Mouse (Mus musculus) heart, adult 9 months (tissue): ENCODE data around the gene Nphp1.
A peak's percentile ranks its signal among the peaks of the same experiment; 100 is the strongest.

Experiments
- DNase-seq, 2 experiments: peaks; one replicate each; pipeline ENCODE4 v3.0.0; 2022; ENCODE audit warnings: low spot score in 2 of 2

Gene Nphp1

GRCm38 (mm10) chr2:127788440-127789116 lies at the start of gene Nphp1:
TSS of gene Nphp1 (minus strand) at chr2:127788897.
- peak; percentile 79 to 80 for DNase-seq

- DNase-seq: no peak
These were observed 44.1 kb upstream of the Nphp1 start for GRCm38 (mm10) chr2:127832833-127833190.

- DNase-seq: no peak
These were observed 43.6 kb upstream of the Nphp1 start for GRCm38 (mm10) chr2:127832103-127832832.

- DNase-seq: peak; percentile 87 to 89
These were observed 42.9 kb upstream of the Nphp1 start, which contains the start of gene Bub1 for GRCm38 (mm10) chr2:127831401-127832102. TSS of gene Bub1 (minus strand) at chr2:127831865.

GRCm38 (mm10) chr2:127791919-127792603 lies 3.4 kb upstream of the Nphp1 start, which contains the start of gene Mtln:
TSS of gene Mtln (minus strand) at chr2:127792488.
- peak; percentile 84 to 90 for DNase-seq

- DNase-seq: no peak
These were observed 1.1 kb upstream of the Nphp1 start for GRCm38 (mm10) chr2:127789651-127790270.

GRCm38 (mm10) chr2:127789138-127789537 lies 441 bp upstream of the Nphp1 start:
- DNase-seq: no peak

GRCm38 (mm10) chr2:127787226-127787625 lies 1.5 kb downstream of the Nphp1 start:
- DNase-seq: no peak

GRCm38 (mm10) chr2:127778451-127778850 lies 10.2 kb downstream of the Nphp1 start:
- DNase-seq: no peak

- no peak for DNase-seq
These were observed 13.7 kb downstream of the Nphp1 start for GRCm38 (mm10) chr2:127775013-127775412.

GRCm38 (mm10) chr2:127774578-127774941 lies 14.1 kb downstream of the Nphp1 start:
- DNase-seq: no peak

- DNase-seq: no peak
These were observed 14.6 kb downstream of the Nphp1 start for GRCm38 (mm10) chr2:127773938-127774577.

GRCm38 (mm10) chr2:127761587-127761986 lies 27.1 kb downstream of the Nphp1 start:
- DNase-seq: no peak

GRCm38 (mm10) chr2:127760429-127761000 lies 28.2 kb downstream of the Nphp1 start:
- no peak for DNase-seq

GRCm38 (mm10) chr2:127760014-127760413 lies 28.7 kb downstream of the Nphp1 start:
- DNase-seq: no peak

- no peak for DNase-seq
These were observed 29.4 kb downstream of the Nphp1 start for GRCm38 (mm10) chr2:127759157-127759880.

- peak in 1 of 2 experiments; percentile 12 for DNase-seq
These were observed 31.5 kb downstream of the Nphp1 start for GRCm38 (mm10) chr2:127757171-127757570.

GRCm38 (mm10) chr2:127754113-127754512 lies 34.6 kb downstream of the Nphp1 start:
- no peak for DNase-seq

- DNase-seq: no peak
These were observed 36.7 kb downstream of the Nphp1 start for GRCm38 (mm10) chr2:127751849-127752610.
